Mouse (Mus musculus) spleen, postnatal 14 days (tissue): ENCODE data around the gene Tmem256.
"Not testable (repeated sequence)": the region's sequence is repeated elsewhere in the genome, so short reads cannot be mapped to it uniquely, and the experiment has no call there.

Experiments used
- DNase-seq, 2 experiments: peaks; one replicate each; pipeline ENCODE4 v3.0.0; 2021 to 2022; ENCODE audit warnings: low spot score in 2 of 2

Gene Tmem256

DNA sequence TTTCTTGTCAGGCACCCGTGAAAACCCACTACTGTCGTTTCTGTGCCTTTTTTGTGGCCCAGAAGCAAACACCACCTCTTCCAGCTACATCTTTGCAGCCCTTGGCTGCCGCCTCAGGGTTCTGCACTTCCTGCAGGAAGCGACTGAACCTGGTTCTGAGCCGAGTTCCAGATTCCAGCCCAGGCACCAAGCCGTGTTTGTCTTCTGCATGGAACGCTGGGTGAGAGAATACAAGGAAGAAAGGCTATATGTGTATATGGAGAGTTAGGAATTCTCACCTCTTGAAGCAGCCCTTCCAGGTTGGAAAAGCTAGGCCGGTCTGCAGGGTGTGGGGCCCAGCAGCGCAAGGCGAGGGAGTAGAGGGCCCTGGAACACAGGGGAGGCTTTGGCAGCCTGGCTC lies 16.4 kb downstream of the Tmem256 start:
- no peak for DNase-seq

DNA sequence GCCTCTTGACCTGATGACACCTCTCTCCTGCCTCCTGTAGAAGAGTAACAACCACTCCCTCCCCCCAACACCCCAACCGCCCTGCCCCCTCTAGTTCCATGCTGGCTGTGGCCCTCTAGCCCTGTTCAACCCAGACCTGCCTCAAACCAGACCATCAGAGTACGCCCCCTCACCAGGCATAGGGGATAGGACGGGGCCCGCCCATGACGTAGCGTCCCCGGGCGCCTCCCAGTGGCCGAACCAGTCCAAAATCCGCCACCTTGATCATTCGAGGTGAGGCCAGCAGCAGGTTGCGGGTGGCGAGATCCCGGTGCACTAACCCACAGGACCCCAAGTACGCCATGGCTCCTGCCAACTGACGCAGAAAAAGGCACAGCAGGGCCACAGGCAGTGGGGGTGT lies 17.0 kb downstream of the Tmem256 start:
- peak; percentile 63 to 73 for DNase-seq

DNA sequence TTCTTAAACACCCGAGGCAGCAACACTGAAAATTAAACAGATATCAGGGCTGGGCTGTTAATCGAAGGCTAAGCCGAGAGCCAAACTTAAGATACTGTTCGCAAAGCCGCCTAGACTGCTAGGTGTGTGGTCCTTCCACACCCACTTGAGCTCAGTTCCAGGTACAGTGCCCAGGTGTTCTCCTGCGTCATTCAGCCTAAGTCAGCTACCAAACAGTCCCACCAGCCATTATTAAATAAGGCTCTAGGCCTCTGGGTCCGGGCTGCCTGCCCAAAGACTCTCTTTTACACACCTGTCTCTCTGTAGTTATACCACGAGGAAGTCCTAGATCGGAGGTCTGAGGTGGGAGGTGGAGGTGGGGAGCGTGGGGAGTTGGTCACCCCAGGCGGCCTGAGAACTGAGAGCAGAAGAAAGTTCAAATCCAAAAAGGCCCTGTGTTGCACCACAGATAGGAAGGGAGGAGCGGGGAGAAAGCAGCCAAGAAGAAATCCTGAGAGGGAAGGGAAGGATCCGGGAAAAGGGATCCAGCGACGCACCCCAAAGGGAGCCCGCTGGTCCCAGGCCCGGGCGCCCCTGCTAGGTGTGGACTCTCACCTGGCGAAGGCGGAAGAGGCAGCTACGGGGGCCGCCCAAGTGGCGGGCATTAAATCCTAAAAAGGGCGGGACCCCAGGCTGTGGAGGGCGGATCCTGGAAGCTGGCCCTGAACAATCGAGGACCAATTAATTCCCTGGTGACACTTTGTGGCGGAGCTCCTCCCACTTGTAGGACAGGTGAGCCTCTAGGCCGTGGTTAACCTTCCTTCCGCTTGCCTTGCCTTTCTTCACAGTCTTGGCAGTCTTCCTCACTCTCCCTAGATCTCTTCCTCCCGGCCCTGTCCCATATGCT lies 20.0 kb downstream of the Tmem256 start, which contains the start of gene Tnk1:
Tnk1 (minus strand) TSS at position 618 of the 886 bp plus-strand sequence.
- DNase-seq, result no peak

DNA sequence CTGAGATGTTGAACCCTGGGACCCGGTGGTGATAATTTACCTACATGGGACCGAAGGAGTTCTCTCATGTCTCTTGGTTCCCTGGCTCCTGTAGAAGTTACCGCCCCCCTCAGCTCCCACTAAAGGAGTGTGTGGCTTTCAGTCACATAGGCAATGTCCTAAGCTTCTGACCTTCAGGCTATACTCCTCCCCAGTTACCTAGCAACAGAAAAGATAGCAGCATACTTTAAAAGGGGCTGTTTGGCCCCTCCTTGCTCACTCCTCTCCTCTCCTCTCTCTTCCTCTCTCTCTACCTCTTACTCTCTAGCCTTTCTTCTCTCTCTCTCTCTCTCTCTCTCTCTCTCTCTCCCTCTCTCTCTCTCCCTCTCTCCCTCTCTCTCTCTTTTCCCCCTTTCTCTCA lies 25.4 kb downstream of the Tmem256 start:
- DNase-seq, result not testable (repeated sequence)

DNA sequence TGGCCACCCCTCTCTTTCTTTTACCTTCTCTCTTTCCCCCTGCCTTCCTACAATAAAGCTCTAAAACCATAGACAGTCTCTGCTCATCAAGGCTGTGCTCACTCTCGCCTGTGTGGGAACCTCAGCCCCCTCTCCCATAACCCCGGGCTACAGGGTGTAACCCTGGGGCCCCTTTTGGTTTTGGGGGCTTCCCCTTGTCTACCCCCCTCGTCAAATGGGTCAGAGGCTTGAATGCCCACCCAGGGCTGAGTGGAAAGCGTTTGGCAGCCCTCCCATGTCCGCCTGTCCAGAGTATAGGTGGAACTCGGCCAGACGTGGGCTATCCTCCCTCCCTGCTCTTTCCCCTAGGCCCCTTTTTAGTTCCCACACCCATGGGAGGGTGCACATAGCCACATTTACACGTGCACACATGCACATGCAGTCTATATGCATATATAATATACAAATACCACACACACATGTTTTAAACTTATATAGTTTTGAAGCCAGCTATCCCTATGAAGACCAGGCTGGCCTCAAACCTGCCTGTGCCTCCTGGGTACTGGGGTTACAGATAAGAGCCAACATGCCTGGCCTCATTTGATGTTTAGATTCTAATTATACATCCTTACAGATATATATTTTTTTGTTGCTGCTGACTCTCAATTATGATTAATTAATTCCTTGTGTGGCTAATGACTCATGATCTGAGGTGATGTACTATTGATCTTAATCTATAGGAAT lies 26.0 kb downstream of the Tmem256 start:
- no peak for DNase-seq

DNA sequence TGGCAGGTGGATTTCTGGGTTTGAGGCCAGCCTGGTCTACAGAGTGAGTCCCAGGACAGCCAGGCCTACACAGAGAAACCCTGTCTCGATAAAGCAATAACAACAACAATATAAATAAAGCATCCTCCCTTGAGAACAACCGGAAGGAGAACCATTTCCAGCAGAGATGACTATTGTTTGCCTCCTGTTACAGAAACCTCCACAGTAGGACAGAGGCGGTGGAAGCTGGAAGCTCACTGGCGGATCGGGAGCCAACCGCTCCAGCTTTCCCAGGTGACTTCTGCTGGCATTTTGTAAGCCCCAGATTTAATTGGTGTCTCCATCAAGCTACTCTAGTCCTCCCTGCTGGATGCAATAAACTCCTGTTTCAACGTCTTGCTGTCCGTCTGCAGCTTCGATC lies 27.2 kb downstream of the Tmem256 start:
- DNase-seq, result no peak

DNA sequence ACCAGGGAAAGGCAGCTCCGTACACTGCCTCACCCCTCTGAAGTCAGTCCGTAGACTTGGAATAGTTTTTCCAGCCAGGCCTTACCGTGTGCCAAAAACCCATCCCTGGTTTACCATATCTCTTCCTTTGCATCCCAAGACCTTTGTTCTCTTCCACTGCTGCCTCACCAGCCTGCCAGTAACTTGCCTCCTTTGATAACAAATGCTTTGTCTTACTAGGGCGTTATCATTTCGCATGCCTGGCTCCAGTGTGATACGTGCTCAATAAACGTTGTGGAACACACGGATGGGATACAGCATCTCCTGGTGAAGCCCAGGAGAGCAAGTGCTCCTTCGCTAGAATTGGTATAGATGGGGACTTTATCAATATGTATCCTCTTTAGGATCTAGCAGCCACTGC lies 29.0 kb downstream of the Tmem256 start:
- no peak for DNase-seq

DNA sequence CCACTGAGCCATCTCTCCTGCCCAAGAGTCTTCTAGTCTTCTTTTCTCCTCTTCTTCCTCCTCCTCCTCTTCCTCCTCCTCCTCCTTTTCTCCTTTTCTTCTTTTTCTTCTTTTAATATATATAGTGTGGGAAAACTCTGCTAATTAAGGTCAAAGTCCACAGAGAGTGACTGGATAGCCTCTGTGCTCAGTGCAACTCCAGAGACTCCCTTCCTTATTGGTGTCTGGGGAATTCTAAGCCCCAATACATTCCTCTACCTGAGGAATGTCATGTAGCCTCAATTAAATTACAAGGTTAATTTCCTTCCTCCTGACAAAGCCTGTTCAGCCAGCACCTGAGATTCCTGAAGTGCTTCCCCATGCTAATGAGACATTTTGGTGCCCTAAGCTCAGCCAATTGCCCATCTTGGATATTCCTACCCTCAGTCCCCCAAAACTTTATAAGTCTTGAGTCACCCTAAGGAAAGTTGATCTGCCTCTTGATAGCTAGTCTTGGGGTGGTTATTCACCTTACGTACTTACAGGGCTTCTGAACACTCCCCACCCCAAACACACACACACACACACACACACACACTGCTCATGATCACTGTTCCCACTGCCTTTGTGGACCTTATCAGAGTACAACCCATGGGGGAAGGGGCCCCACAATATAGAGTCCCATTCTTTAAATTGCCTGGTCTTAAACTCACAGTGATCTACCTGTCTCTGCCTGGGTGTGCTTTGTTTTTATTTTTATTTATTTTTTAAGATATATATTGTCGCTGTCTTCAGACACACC lies 32.2 kb downstream of the Tmem256 start:
- DNase-seq, result no peak

DNA sequence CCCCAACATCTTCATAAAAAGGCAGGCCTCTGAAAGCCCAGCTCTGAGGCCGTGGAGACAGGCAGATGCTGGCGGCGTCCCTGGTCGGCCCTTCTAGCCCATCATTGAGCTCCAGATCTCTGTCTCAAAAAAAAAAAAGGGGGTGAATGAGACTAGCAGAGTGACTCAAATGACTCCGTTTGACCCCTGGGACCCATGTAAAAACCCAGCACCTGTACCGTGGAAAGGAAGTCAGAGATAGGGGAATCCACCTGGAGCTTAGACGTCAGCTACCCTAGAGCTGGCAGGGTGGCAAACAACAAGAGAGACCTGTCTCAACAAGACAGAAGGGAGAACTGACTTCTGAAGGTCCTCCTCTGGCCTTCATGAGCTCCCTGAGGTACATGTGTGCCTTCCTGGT lies 33.5 kb downstream of the Tmem256 start:
- DNase-seq, result no peak

DNA sequence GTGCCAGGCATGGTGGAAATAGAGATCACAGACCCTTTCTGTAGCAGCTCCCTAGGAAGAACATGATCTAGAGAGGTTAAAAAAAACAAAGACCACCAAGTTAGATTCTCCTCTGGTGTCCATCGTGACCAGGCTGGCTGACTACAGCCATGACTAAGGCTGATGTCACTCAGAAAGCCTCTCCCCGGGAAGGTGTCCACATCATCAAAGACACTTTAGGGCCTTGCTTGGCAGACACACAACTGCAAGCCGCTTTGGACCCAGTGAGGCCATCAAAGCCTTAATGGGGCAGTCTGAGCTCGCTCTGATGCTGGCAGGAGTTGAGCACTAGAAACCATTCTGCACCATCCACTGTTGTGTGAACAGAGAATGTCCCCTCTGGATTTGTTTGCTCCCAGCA lies 34.1 kb downstream of the Tmem256 start:
- DNase-seq, result no peak

DNA sequence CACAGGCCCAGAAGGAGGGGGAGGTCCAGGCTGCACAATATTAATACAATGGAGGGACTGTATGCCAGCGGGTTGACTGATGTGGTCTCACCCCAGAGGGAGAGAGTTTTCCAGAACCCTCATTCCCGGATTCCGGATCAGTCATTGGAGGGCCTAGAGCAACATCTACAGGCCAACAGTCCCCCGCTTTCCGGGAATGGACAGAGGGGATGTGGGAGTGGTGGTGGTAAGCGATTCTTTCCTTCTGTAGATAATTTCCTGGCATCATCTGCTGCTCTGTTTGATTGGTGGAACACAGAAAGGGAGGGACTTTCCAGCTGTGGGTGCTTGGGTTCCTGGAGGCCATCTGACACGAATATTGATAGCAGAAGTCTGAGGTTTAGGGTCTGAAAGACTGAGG lies 37.9 kb downstream of the Tmem256 start:
- DNase-seq, result no peak

DNA sequence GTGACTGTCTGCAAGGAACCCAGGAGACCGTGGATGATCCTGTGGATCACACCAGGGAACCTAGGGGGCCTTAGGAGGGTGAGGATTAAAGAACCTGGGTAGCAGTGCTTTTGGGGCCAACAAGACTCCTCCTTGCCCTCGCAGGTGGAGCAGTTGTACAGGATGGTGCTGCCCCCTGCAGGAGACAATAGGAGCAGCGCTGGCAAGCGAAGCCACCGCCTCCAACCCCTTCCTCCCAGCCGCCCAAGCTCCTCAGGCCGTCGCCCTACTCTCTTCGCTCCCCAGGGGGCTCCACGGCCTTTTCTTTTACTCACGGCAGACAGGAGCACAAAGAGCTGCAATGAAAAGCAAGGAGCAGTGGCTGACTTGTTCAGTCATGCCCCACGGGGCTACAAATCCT lies 38.6 kb downstream of the Tmem256 start:
- DNase-seq, result peak; percentile 79 to 89

DNA sequence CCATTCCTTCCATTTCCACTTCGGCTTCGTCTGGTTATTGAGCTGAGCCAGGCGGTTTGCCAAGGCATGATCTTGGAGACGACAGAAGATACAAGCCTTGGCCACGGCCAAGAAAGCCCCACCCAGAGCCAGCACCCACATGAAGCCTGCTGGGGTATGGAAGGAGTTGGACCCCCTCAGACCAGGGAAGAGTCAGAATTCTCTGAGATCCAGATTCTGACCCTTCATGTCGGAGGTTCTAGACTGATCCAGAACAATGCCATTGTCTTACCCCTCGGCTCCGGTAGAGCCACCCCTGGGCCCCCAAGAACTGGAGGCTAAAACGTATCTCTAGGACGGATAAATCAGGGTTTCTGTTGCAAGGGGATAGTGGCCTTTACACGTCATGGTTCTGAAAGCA lies 39.6 kb downstream of the Tmem256 start, which contains the start of gene Tmem95:
Tmem95 (minus strand) TSS at position 141 of the 400 bp plus-strand sequence.
- no peak for DNase-seq

DNA sequence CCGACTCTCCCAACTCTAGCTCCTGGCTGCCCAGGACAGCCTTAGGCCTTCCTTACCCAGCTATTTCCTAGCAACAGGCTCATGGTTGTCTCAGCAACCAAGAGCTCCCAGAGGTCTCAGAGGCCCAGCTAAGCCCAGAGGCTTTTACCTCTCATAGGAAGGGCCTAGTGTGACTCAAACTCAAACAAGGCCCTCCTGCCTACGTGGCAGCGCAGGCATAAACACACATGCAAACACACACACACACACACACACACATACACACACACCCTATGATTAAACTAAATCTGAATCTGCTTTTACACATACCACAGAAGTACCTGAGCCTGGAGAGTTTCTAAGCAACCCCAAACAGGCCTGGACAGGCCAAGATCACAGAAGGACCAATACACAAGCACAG lies 40.1 kb downstream of the Tmem256 start:
- no peak for DNase-seq

DNA sequence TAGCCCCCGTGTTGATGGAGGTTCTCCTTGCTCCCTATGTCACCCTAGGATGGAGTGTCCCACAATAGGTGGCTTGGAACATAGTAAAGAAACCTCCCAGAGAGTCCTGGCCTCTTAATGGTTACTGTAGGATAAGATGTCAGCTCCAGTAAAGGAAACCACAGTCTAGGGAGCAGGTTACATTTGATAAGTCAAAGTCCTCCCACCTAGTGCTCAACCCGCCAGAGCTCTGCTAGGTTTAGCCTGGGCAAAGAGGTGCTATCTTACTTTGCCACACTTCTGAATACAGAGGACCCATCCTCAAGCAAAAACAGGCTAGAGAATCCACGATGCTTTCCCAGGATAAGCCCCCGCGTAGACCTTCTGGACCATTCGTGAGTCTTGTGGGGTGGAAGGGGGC lies 40.6 kb downstream of the Tmem256 start:
- no peak for DNase-seq

DNA sequence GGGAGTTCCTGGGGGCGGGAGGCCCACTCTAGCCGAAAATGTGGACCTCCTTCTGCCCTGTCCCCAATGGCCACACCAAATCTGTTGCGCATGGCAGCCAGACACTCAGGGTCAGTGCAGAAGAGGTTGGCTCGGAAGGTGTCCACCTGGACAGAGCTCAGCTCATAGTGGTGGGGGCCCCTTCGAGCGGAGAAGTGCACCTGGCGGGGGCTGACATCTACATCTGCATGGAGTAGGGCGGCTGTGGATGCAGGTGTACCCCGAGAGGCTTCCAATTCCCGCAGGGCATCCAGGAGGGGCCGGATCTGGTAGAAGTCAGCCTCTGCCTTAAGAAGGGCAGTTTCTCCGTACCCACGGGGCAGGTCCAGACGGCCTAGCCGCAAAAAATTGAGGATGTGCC lies 41.4 kb downstream of the Tmem256 start:
- no peak for DNase-seq

DNA sequence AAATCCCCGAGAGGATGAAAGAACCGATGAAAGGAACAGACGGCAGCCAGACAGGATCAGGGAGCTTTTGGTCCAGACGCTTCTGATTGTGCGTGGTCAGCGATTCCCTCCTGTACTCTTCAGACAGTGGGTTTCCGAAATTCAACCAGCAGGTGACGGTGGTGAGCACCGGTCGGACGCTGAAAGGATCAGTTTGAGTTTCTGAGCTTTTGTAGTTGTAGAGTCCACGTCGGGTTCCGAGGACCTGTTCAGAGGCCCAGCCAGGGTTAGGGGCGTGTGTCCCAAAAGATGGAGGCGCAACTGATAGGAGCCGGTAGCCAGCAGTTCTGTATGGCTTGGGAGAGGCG lies 42.2 kb downstream of the Tmem256 start:
- DNase-seq, result peak; percentile 53 to 69

DNA sequence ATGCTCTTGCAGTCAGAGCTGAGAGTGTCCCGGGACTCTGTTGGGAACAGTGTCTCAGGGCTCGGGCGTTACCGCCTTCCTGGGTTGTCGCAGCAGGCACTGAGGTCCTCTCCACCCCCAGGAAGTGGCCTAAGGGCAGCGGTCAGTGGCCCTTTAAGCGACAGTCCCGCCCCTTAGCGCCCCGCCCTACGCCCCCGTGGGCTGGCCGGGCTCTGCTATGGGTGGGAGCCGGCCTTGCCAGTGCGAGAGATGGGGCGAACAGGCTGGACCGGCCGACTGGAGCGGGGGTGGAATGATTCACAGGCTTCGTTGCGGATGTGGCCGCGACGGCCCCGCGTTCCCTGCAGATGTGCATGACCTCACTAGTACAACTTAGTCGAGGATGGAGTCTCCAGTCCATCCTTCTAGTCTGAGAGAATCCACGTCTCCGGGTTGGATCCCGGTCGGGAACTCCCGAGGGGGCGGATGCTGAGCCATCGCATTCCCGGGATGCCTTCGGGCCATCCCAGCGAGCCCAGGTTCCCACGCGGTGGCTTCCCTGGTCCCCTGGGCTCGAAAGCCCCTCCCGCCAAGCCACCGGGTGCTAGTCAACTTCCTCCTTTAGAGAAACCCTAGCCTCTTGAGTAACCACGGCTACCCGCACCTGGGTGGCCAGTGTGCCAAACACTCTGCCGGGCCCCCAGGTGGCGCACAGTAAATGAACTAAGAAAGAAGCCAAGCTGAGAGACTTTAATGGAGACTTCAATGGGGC lies 42.7 kb downstream of the Tmem256 start, which contains the start of gene Kctd11:
Kctd11 (minus strand) TSS at position 554 of the 751 bp plus-strand sequence.
- peak; percentile 60 to 74 for DNase-seq

DNA sequence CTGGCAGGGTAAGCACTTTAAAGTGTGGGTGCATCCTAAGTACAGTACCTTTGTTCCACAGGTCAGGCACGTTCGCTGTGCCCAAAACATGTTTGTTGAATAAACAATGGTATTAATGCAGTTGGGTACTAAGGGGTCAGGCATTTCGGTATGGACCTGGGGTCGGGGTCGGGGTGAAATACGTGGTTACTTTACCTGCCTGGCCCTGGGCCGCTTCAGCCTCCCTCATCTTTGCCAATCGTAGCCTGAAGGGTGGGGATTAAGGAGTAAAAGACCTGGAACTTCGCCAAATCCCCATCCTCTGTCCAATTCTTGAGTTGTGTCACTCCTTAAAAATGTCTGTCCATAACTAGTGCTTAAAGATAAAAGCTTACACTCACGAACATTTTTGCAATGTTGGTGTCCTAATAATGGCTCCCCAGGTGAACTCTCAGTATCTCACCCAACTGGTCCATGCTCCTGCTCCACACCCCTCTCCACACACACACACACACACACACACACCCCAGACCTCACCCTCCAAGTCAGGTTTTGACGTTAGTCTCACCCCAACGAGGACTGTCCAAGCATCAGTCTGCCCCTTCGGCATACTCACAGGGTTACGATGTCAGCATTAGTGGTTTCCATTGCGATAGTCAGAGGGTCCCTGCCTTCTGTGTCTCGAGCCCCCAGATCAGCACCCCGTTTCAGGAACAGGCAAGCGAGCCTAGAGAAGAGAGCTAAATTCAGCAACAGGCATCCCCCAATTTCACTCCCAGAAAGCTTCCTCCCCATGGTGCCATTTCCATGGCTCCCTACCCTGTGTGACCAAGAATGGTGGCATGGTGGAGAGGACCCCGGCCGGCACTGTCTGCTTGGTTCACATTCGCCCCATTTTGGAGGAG lies 43.7 kb downstream of the Tmem256 start:
- DNase-seq, result no peak

DNA sequence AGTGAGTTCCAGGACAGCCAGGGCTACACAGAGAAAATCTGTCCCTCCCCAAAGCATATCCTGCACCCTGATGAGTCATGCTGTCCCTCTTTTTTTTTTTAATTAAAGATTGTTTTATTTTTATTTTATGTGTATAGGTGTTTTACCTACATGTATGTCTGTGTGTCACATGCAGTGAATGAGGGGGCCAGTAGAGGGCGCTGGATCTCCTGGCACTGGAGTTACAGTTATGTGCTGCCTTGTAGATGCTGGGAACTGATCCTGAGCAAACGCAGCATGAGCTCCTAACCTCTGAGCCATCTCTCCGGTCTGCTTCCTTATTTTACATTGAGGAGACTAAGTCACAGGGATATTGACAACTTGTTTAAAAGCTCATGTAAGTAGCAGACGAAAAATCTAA lies 44.8 kb downstream of the Tmem256 start:
- peak; percentile 47 to 59 for DNase-seq
